Mouse (Mus musculus) embryonic facial prominence, embryonic 14.5 days (tissue): ENCODE results near the gene Ankrd39. TPM values are rescaled to one million over a fixed set of nuclear protein-coding genes. Genes with fewer than 3 reads are reported as not detected.

Source experiments
- ATAC-seq: fragments of 200-750 bp; cut with Nextera tagmentation; 2 replicates; pipeline ENCODE4 v1.8.0; 2017; ENCODE audit warnings: low read depth, moderate number of reproducible peaks, moderate TSS enrichment
- DNase-seq: peaks from one replicate; pipeline ENCODE4 v3.0.0-alpha.2; 2015; ENCODE audit warnings: low spot score
- H3K27ac ChIP-seq: fragments of 300-500 bp; sonication (generic); replicated peaks from 2 replicates; pipeline ENCODE4 v1.5.1; 2014; ENCODE audit warnings: low read depth, mild to moderate bottlenecking, low read length, moderate library complexity
- H3K27me3 ChIP-seq: fragments of 300-500 bp; sonication (generic); replicated peaks from 2 replicates; pipeline ENCODE4 v1.6.1; 2014; ENCODE audit warnings: low read length; ENCODE audit not compliant: control insufficient read depth, insufficient read depth
- H3K36me3 ChIP-seq: fragments of 300-500 bp; sonication (generic); 2 replicates; pipeline ENCODE4 v1.6.1; 2014; ENCODE audit warnings: low read length, mixed read lengths; ENCODE audit not compliant: control insufficient read depth, insufficient read depth
- H3K4me1 ChIP-seq: fragments of 300-500 bp; sonication (generic); 2 replicates; pipeline ENCODE4 v1.6.1; 2014; ENCODE audit warnings: antibody characterized with exemption, low read length; ENCODE audit not compliant: control insufficient read depth, insufficient read depth
- H3K4me2 ChIP-seq: fragments of 300-500 bp; sonication (generic); 2 replicates; pipeline ENCODE4 v1.6.1; 2014; ENCODE audit warnings: low read depth, mild to moderate bottlenecking, low read length, moderate library complexity, mixed read lengths
- H3K4me3 ChIP-seq: fragments of 300-500 bp; sonication (generic); 2 replicates; pipeline ENCODE4 v1.5.1; 2014; ENCODE audit warnings: low read depth, mild to moderate bottlenecking, low read length
- H3K9ac ChIP-seq: fragments of 300-500 bp; sonication (generic); 2 replicates; pipeline ENCODE4 v1.6.1; 2014; ENCODE audit warnings: low read depth, mild to moderate bottlenecking, low read length, moderate library complexity, mixed read lengths
- H3K9me3 ChIP-seq: fragments of 300-500 bp; sonication (generic); 2 replicates; pipeline ENCODE4 v1.6.1; 2016; ENCODE audit warnings: low read length; ENCODE audit not compliant: control insufficient read depth
- WGBS: fragments of 180-500 bp; shearing (Covaris S2); extraction: QIAGEN DNeasy Blood & Tissue Kit; methylation state at CpG from one replicate; pipeline ENCODE4 v1.1.7; 2014; 5-methylcytosine and 5-hydroxymethylcytosine counted together
- polyA plus RNA-seq: library from polyadenylated mRNA; unstranded; fragments of >200 nt; fragmentation: Nextera tagmentation; extraction: Ambion mirVana; gene quantifications from 2 replicates; pipeline ENCODE4 v1.2.1, GENCODE M21; 2014

The Ankrd39 gene
- polyA plus RNA-seq = 19.5 and 20.0 TPM in 2 replicates

DNA sequence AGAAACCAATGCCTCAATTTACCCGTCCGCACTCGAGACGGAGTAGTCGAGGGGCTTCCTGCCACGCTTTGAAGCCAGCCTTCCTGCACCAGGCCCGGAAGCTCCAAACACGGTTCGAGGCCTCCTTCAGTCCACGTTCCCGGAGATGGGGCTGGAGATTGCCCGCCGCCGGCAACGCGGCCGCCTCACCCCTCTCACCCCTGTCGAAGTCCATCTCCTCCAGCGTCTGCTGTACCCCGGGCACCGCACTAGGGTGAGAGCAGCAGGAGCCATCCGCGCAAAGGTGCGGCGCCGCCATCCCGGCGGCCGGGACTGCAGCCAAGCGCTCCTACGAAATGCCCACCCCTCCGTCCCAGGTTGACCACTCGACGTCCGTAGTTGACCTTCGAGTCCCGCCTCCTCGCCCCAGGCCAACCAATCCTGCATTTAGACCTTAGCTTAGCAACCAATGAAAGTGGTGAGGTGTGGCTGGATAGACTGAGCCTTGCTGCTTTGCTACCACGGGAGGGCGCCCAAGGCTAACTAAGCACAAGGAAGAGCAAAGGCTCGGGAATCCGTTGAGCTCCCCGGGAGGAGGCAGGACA, at the start of gene Ankrd39:
TSS of gene Ankrd39 (minus strand) at position 558 of the 584 bp plus-strand sequence.
- H3K9me3 ChIP-seq = no peaks in the 10 kb centered on the region
- H3K27ac ChIP-seq = peak within 1 kb of the TSS; percentile 79
- peaks cover 36% of the 10 kb centered on the region for H3K36me3 ChIP-seq
- H3K4me3 ChIP-seq = peak within 1 kb of the TSS; percentile 71
- H3K27me3 ChIP-seq = no peaks in the 10 kb centered on the region
- peaks cover 19% of the 10 kb centered on the region for H3K4me1 ChIP-seq
- DNase-seq (peak; percentile 99), ATAC-seq (peak; percentile 97)
- H3K9ac ChIP-seq = peak within 1 kb of the TSS; percentile 80
- peak within 1 kb of the TSS; percentile 83 for H3K4me2 ChIP-seq
- WGBS = under 1% methylated on average over 34 of the region's 43 CpGs

DNA sequence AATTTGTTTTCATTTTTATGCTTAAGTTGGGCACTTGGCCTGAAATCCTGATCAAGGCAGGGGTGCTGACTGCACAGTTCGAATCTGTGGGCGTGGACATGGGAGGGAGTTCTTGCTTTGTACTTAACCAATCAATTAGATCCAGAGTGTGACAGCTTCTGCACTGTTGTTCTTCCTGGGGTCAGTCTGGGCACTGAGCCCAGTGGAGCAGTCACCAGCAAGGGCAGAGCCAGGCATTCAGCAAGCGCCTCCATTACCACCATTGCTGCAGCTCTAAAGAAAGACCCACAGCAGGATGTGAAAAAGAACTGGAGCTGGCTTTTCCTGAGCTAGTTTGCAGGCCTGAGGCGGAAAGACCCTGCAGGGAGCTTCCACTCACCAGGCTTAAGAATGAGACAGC, 48.9 kb upstream of the Ankrd39 start:
- DNase-seq = peak; percentile 71
- H3K9ac ChIP-seq = no peak overlapping the region

GRCm38 (mm10) chr1:36595167-36595931, 48.1 kb upstream of the Ankrd39 start:
- H3K27me3 ChIP-seq = no peaks in the 10 kb centered on the region
- H3K4me2 ChIP-seq = no peak overlapping the region
- 48% methylated on average over 10 of the region's 10 CpGs for WGBS
- ATAC-seq = 0 out of 2 replicates have a peak, but pooled peaks have one; percentile 35
- H3K4me3 ChIP-seq = no peak overlapping the region
- no peaks in the 10 kb centered on the region for H3K36me3 ChIP-seq
- no peaks in the 10 kb centered on the region for H3K9me3 ChIP-seq
- H3K9ac ChIP-seq = no peak overlapping the region
- H3K27ac ChIP-seq = peak overlapping the region; percentile 29; the same call in 1 of the 2 replicates
- peaks cover 13% of the 10 kb centered on the region for H3K4me1 ChIP-seq
- DNase-seq = no peak

More for the DNA sequence above, 48.9 kb upstream of the Ankrd39 start:
- Histone ChIP-seq H3K4me2 (no peak overlapping the region), H3K27me3 (no peaks in the 10 kb centered on the region), H3K36me3 (no peaks in the 10 kb centered on the region), H3K9me3 (no peaks in the 10 kb centered on the region), H3K4me3 (no peak overlapping the region), H3K27ac (peak overlapping the region; percentile 29; the same call in 1 of the 2 replicates), H3K4me1 (peaks cover 13% of the 10 kb centered on the region)
- WGBS = 33% methylated on average over 4 of the region's 4 CpGs
- ATAC-seq = peak; percentile 64; the same call in 1 of the 2 replicates

- H3K9ac ChIP-seq = no peak overlapping the region
- peaks cover 28% of the 10 kb centered on the region for H3K4me1 ChIP-seq
- H3K36me3 ChIP-seq = no peaks in the 10 kb centered on the region
- WGBS = 11% methylated on average over 1 of the region's 1 CpGs
- no peak overlapping the region for H3K27ac ChIP-seq
- H3K4me3 ChIP-seq = no peak overlapping the region
- DNase-seq = no peak
- no peak overlapping the region for H3K4me2 ChIP-seq
- ATAC-seq = no peak
- no peaks in the 10 kb centered on the region for H3K9me3 ChIP-seq
- no peaks in the 10 kb centered on the region for H3K27me3 ChIP-seq
These were observed 45.9 kb upstream of the Ankrd39 start for GRCm38 (mm10) chr1:36593099-36593498.

DNA sequence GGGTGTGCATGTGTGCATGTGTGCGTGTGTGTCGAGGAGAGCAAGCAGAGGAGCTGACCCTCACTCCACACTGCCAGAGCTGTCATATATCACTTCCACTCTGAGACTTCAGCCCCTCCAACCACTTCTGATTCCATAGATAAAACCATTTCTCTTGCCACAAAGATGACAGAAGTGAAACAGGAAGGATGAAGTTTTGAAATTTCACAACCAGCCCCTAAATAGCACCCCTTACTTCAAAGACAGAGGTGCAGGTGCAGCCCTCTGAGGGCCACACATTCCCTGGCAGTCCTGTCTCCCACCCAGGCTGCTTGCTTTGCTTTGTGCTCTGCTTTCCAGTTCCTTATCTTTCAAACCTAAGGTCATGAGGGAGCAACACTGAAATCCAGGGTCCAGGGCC, 44.2 kb upstream of the Ankrd39 start:
- no peak overlapping the region for H3K4me3 ChIP-seq
- no peak overlapping the region for H3K9ac ChIP-seq
- no peak overlapping the region for H3K27ac ChIP-seq
- 78% methylated on average over 2 of the region's 2 CpGs for WGBS
- DNase-seq (no peak), ATAC-seq (no peak)
- peaks cover 32% of the 10 kb centered on the region for H3K4me1 ChIP-seq
- no peaks in the 10 kb centered on the region for H3K9me3 ChIP-seq
- no peak overlapping the region for H3K4me2 ChIP-seq
- no peaks in the 10 kb centered on the region for H3K27me3 ChIP-seq
- H3K36me3 ChIP-seq = no peaks in the 10 kb centered on the region

DNA sequence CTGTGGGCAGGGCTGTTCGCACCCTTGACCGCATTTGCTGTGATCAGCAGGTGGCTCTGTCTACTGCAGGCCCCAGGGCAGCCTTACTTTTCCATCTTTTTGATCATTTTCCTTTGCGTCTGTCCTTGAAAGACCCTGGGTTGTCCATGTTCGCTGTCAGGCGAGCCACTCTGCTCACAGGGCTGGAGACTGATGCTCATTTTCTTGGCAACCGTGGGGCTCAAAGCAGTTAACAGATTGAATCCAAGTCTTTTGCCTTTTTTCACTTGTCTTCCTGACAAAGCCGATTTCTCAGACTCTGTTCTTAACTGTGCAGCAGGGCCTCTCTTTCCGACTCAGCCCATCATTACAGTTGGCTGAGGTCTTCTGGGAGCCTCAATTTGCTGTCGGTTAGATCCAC, 43.4 kb upstream of the Ankrd39 start:
- 48% methylated on average over 9 of the region's 9 CpGs for WGBS
- peaks cover 24% of the 10 kb centered on the region for H3K4me1 ChIP-seq

GRCm38 (mm10) chr1:36589486-36589885, 42.2 kb upstream of the Ankrd39 start:
- Histone ChIP-seq H3K27ac (peak overlapping the region; percentile 78), H3K36me3 (no peaks in the 10 kb centered on the region), H3K9ac (no peak overlapping the region), H3K27me3 (no peaks in the 10 kb centered on the region), H3K4me1 (peaks cover 18% of the 10 kb centered on the region), H3K4me3 (no peak overlapping the region), H3K4me2 (no peak overlapping the region), H3K9me3 (no peaks in the 10 kb centered on the region)
- DNase-seq = no peak
- ATAC-seq = no peak
- 68% methylated on average over 6 of the region's 6 CpGs for WGBS

More for the DNA sequence above, 43.4 kb upstream of the Ankrd39 start:
- Histone ChIP-seq H3K9me3 (no peaks in the 10 kb centered on the region), H3K9ac (no peak overlapping the region), H3K4me3 (no peak overlapping the region), H3K4me2 (no peak overlapping the region), H3K27ac (no peak overlapping the region), H3K36me3 (no peaks in the 10 kb centered on the region), H3K27me3 (no peaks in the 10 kb centered on the region)
- ATAC-seq (no peak), DNase-seq (no peak)

DNA sequence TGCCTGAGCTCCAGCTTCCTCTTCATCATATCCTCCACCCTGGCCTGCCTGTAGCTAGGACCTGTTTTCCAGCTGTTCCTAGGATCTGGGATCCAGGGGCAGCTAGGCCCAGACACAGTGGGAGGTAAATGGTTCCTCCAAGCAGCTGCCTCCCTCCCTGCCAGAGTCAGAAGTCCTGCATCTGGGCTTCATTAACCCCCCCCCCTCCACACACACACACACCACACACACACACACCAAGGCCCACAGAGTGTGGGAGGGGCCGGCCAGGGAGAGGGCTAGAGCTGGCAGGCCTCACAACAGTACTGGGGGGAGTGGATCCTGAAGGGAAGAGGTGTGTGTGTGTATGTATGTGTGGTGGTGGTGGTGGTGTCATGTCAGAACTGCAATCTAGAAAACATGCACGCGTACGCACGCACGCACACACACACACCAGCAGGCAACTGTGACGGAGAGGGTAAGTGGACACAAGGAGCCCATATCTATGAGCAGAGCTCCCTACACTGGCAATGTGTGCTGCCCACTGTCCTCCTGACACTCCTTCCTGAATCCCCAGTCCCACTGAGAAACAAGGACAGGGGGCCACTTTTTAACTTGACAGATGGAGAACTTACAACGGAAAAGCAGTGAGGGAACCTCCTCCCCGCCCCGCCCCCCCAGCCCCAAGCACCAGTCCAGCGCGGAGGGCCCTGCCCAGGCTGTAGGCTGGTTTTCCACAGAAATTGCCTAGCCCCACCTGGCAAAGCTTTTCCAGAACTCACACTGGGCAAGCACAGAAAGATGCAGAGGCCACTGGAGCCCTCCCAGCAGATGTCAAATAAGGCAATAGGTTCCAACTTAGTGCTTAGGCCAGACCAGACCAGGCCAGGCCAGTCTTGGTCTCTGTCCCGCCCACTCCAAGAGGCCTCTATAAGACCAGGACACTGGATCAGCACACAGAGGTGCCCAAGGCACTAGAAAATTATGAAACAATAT, 41.5 kb upstream of the Ankrd39 start:
- WGBS = 39% methylated on average over 13 of the region's 13 CpGs
- H3K4me3 ChIP-seq = no peak overlapping the region
- ATAC-seq = peak; percentile 80
- no peaks in the 10 kb centered on the region for H3K9me3 ChIP-seq
- no peaks in the 10 kb centered on the region for H3K27me3 ChIP-seq
- H3K27ac ChIP-seq = peak overlapping the region; percentile 78
- peak overlapping the region; percentile 17; the same call in 1 of the 2 replicates for H3K9ac ChIP-seq
- no peak overlapping the region for H3K4me2 ChIP-seq
- DNase-seq = peak; percentile 89
- no peaks in the 10 kb centered on the region for H3K36me3 ChIP-seq
- H3K4me1 ChIP-seq = peaks cover 18% of the 10 kb centered on the region
